Mouse (Mus musculus) urinary bladder, postnatal 4 days (tissue): ENCODE results near the gene Hoxb1.

Source experiments
- DNase-seq, 2 experiments: peaks; one replicate each; pipeline ENCODE4 v3.0.0; 2021 to 2022; ENCODE audit warnings: low spot score in 2 of 2

Gene Hoxb1

GRCm38 (mm10) chr11:96350341-96350624, 15.3 kb upstream of the Hoxb1 start, which contains the start of gene Hoxb2:
TSS of gene Hoxb2 (plus strand) at chr11:96350525.
- no peak for DNase-seq

DNA sequence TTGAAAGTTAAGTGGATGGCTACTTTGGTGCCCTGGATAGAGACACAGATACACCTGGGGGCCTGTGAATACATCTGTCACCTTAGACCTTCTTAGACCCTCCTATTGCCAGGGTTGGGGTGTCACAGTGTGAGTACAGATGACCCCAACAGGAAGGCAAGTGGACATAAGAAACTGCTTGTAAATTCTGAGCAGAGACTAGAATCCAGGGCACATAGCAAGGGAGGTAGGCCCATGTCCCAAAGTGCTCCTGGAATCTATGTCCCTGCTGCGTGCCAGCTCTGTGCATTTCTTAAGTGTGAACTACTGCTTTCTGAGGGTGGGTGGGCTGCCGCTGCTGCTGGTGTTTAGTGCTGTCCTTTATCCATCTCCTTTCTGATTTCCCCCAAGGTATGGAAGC, 14.8 kb upstream of the Hoxb1 start:
- no peak for DNase-seq

DNA sequence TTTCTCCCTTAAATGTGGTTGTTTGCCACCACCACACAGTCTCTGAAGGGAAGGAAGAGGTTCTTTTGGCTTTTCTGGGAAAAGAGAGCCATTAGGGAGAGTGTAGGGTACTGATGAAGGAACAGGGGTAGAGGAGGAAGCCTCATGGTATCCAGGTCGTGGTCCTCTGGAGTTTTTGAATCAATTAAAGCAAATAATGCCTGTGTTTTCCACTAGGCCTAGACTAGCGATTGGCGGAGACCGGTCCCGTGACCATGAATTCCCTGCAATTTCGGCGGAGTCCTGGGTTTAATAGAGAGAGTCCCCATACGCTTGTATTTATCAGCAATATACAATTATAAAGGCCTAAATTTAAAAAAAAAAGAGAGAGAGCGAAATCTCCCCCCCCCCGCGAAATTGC, 14.2 kb upstream of the Hoxb1 start:
- no peak for DNase-seq

DNA sequence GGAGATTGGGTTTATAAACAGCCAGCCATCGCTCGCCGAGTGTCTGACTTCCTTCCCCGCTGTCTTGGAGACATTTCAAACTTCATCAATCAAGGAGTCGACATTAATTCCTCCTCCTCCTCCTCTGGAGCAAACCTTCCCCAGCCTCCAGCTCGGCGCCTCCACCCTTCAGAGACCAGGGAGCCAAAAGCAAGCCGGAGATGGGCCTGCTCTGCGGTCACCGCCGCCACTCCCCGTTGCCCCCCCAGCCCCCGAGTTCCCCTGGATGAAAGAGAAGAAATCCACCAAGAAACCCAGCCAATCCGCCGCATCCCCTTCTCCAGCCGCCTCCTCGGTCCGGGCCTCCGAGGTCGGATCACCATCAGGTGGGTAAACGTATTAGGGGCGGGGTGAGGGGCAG, 13.7 kb upstream of the Hoxb1 start:
- DNase-seq, result no peak

GRCm38 (mm10) chr11:96352691-96353521, 12.6 kb upstream of the Hoxb1 start:
- DNase-seq, result no peak

GRCm38 (mm10) chr11:96353522-96353841, 12.1 kb upstream of the Hoxb1 start:
- DNase-seq, result no peak

- no peak for DNase-seq
Measured at GRCm38 (mm10) chr11:96353939-96354338, 11.6 kb upstream of the Hoxb1 start.

DNA sequence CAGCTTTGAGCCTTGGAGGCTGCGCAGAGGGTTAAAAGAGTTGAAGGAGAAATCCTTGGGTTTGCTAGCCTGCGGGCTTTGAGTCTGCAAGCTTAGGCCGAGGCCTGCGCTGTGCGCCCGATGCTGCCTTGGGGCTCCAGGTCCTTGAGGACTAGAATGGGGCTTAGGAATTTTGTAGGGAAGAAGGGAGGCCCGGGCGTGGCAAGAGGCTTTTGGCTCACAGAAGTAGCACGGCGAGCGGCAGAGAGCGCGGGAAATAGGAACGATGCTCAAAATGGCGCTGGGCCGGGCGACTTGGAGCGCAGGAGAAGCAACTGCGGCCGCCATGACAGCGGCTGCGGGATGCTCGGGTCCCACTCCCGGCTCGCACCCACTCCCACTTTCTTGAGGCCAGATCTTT, 11.2 kb upstream of the Hoxb1 start:
- no peak for DNase-seq

GRCm38 (mm10) chr11:96354801-96355311, 10.7 kb upstream of the Hoxb1 start:
- DNase-seq, result no peak

DNA sequence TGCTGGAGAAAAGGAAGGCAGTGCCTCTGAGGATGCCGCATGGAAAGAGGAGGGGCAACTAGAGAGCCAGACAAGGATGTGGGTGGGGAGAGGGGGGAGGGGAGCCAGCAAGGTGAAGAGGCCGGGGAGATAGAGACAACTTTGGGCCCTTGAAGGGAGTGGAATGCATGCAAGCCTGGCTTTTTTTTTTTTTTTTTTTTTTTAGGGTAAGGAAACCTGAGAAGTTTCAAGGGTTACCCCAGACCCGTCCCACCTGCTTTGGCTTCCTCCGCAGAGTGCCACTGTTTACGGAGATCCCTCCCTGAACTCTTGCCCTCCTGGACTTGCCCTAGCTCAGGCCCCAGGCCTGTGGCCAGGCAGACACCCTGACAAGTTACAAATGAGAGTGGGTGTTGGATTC, 1.7 kb upstream of the Hoxb1 start:
- no peak for DNase-seq

DNA sequence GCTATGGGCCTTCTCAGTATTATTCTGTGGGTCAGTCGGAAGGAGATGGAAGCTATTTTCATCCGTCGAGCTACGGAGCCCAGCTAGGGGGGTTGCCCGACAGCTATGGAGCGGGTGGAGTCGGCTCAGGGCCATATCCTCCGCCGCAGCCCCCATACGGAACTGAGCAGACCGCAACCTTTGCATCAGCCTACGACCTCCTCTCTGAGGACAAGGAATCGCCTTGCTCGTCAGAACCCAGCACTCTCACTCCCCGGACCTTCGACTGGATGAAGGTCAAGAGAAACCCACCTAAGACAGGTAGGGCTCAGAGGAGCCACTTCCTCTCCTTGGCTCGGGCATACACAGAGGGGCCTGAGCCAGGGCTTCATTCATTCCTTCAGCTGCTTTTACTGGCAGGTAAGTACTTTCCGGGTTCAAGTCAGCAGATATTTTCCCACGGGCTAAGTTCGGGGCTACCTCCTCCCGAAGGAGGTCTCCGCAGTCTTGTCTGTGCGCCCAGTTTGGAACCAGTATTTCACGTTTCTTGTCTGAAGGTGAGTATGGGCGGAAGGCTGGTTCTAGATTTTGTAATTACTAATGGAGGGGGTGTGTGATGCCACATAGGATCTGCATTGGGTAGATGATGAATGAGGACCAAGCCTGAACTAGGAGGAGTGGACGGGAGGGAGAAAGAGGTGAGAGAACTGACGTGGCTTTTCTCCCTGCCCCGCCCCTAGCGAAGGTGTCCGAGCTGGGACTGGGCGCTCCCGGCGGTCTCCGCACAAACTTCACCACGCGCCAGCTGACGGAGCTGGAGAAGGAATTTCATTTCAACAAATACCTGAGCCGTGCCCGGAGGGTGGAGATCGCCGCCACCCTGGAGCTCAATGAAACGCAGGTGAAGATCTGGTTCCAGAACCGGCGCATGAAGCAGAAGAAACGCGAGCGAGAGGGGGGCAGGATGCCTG, 815 bp downstream of the Hoxb1 start:
- DNase-seq, result no peak

DNA sequence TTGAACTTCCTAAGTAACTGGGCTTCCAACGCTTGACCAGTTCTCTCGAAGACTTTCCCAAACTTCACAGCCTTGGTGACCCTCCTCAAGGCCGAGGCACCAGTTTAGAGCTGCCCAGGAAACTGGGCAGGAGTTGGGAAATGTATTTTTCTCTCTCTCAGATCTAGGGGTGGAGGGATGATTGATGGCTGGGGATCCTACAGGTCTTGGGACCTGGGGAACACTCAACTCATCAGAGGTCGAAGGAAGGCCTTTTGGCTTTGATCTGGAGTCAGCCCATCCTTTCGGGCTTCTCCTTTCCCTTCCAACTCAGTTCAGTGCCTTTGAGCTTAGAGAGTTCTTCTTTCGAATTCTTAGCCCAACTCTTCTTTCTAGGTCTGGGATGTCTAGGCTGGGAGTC, 1.6 kb downstream of the Hoxb1 start:
- DNase-seq, result no peak

DNA sequence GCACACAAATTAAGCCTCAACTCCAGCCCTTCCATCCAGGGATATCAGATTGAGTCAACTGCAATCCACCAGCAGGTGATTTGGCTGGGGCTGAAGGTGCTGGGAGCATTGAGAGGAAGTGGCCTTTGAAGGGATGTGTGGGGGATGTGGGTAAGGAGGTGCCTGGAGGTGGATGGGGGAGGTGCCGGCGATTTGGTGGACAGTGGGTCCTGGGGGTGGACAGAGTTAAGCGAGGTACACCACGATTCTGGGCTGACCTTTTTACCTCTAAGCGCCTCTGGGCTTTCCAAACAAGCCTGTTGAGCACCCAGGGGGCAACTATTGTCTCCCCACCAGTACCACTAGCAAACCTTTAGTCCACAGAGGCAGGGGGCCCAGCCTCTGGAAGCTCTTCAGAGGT, 3.1 kb downstream of the Hoxb1 start:
- DNase-seq, result no peak

DNA sequence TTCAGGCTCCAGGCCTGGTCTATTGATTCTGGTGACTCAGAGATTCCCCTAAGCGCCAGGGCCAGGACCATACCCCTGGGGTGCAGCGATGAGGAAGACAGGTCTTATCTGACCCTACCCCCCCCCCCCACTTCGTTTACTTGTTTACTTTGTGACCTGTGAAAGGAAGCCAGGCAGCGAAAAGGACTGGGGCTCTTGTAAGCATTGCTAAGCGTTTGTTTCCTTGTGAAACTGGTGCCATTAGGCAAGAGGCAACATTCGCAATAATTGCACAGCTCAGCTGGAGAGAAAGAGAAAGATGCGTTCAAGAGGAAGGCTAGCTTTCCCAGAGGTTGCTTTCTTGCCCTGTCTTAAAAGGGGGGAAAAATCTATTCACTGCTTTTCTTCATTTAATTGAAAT, 3.6 kb downstream of the Hoxb1 start:
- DNase-seq, result no peak

- DNase-seq, result no peak
Measured at GRCm38 (mm10) chr11:96371726-96372125, 6.2 kb downstream of the Hoxb1 start.

GRCm38 (mm10) chr11:96372519-96372918, 7.0 kb downstream of the Hoxb1 start:
- no peak for DNase-seq

DNA sequence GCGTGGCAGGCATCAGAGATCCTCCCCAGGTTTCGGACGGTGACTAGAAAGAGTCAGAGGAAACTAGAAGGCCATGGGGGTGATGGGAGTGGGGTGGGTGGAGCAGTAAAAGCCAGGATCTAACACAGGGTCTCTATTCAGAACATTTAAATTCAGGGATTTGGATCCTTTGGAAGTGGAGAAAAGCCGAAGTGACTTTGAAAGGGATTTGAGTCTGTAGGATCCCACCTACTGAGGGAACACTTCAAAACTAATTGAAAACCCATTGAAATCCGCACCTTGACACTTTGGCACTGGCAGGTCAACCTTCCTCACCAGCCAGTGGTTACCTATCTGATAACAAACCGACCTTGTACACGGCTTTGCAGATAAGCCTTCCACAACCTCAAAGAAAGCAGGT, 9.3 kb downstream of the Hoxb1 start:
- no peak for DNase-seq

DNA sequence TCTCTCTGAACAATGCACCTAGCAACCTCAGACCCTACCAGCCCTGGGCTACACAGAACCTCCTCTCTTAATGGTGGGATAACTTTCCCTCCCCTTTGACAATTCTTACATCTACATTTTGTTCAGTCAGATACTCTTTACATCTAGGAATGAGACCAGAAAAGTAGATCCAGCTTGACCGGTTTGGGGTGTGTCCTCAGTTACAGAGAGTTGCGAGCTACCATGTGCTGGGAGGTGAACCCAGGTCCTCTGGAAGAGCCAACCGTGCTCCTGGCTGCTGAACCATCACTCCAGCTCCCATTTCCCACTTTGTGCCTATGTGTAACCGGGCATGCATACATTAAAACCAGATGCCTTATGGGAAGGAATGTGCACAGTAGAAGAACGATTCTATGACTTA, 17.8 kb downstream of the Hoxb1 start:
- DNase-seq, result no peak

- no peak for DNase-seq
Measured at GRCm38 (mm10) chr11:96387635-96388034, 22.1 kb downstream of the Hoxb1 start.

GRCm38 (mm10) chr11:96396772-96397626, 31.4 kb downstream of the Hoxb1 start:
- DNase-seq, result no peak

GRCm38 (mm10) chr11:96397806-96398335, 32.3 kb downstream of the Hoxb1 start:
- DNase-seq, result no peak

- DNase-seq, result peak in 1 of 2 experiments; percentile 21
Measured at GRCm38 (mm10) chr11:96399923-96400322, 34.4 kb downstream of the Hoxb1 start.
